In genomic region chr11:79881812-79882211, GRCm38 (mm10) we compare ENCODE assay signal across 25 mouse cellular contexts.
A peak's percentile ranks its signal among the peaks of the same experiment; 100 is the strongest.
DNase-seq lines count a peak whose midpoint lies in the region; ATAC-seq lines count a peak whose summit lies in the region.
"Had no signal": no experiment of that assay in that cellular context is flagged by ENCODE, and none has a peak within 500 bp of the region (broad histone marks: within the 10 kb centered on the region; RNA-seq: fewer than 3 reads in every experiment).

No protein-coding gene starts in this region.

- H3K9me3 ChIP-seq in kidney, embryonic 14.5 days (ENCODE audit: control insufficient read depth, low read length) = no peaks in the 10 kb centered on the region
- no peaks in the 10 kb centered on the region for H3K9me3 ChIP-seq in lung, embryonic 16.5 days (ENCODE audit: control insufficient read depth, low read length)
- H3K9me3 ChIP-seq: embryonic facial prominence, embryonic 12.5 days; embryonic facial prominence, embryonic 15.5 days; G1E; hindbrain, embryonic 12.5 days had no signal

- WGBS in kidney, embryonic 14.5 days = 41% methylated on average over 4 of the region's 4 CpGs
- WGBS in lung, embryonic 16.5 days = 31% methylated on average over 4 of the region's 4 CpGs

- H3K4me1 ChIP-seq in kidney, embryonic 14.5 days (ENCODE audit: control insufficient read depth, insufficient read depth, low read length) = peaks cover 12% of the 10 kb centered on the region; the same call in 1 of the 2 replicates
- H3K4me1 ChIP-seq in lung, embryonic 16.5 days (replicated peaks; ENCODE audit: control insufficient read depth, insufficient read depth, low read length) = peaks cover 11% of the 10 kb centered on the region
- H3K4me1 ChIP-seq: embryonic facial prominence, embryonic 12.5 days; embryonic facial prominence, embryonic 15.5 days; hindbrain, embryonic 12.5 days had no signal

- no peaks in the 10 kb centered on the region for H3K27me3 ChIP-seq in kidney, embryonic 14.5 days (ENCODE audit: control insufficient read depth, insufficient read depth, low read length)
- H3K27me3 ChIP-seq in lung, embryonic 16.5 days (ENCODE audit: control insufficient read depth, insufficient read depth, low read depth, low read length) = no peaks in the 10 kb centered on the region
- H3K27me3 ChIP-seq: CH12.LX; embryonic facial prominence, embryonic 12.5 days; embryonic facial prominence, embryonic 15.5 days; hindbrain, embryonic 12.5 days; Patski had no signal

- no peak overlapping the region for H3K27ac ChIP-seq in kidney, embryonic 14.5 days (ENCODE audit: low read depth, low read length)
- H3K27ac ChIP-seq in lung, embryonic 16.5 days (ENCODE audit: low read length) = no peak overlapping the region
- H3K27ac ChIP-seq: embryonic facial prominence, embryonic 12.5 days; embryonic facial prominence, embryonic 15.5 days; gastrocnemius, adult 2 months; hindbrain, embryonic 12.5 days had no signal

- no peak overlapping the region for H3K9ac ChIP-seq in kidney, embryonic 14.5 days (ENCODE audit: low read depth, low read length)
- H3K9ac ChIP-seq in lung, embryonic 16.5 days (ENCODE audit: low read length) = no peak overlapping the region
- H3K9ac ChIP-seq: embryonic facial prominence, embryonic 12.5 days; embryonic facial prominence, embryonic 15.5 days; forebrain, postnatal 0 days; hindbrain, embryonic 12.5 days had no signal

- no peaks in the 10 kb centered on the region for H3K36me3 ChIP-seq in kidney, embryonic 14.5 days (ENCODE audit: control insufficient read depth, insufficient read depth, low read length)
- no peaks in the 10 kb centered on the region for H3K36me3 ChIP-seq in lung, embryonic 16.5 days (ENCODE audit: control insufficient read depth, insufficient read depth, low read length)
- H3K36me3 ChIP-seq: embryonic facial prominence, embryonic 12.5 days; embryonic facial prominence, embryonic 15.5 days; G1E; hindbrain, embryonic 12.5 days had no signal

- peak; percentile 49; the same call in 1 of the 2 replicates for ATAC-seq in kidney, embryonic 14.5 days (ENCODE audit: low FRiP score, low TSS enrichment)
- ATAC-seq in lung, embryonic 16.5 days (ENCODE audit: low read depth) = peak; percentile 20; the same call in 1 of the 2 replicates
- ATAC-seq: forebrain, embryonic 14.5 days; forebrain, postnatal 0 days; Patski had no signal

- H3K4me3 ChIP-seq in kidney, embryonic 14.5 days (ENCODE audit: low read length) = no peak overlapping the region
- H3K4me3 ChIP-seq in lung, embryonic 16.5 days (ENCODE audit: low read length) = no peak overlapping the region
- H3K4me3 ChIP-seq: embryonic facial prominence, embryonic 12.5 days; embryonic facial prominence, embryonic 15.5 days; gastrocnemius, adult 2 months; hindbrain, embryonic 12.5 days had no signal

- H3K4me2 ChIP-seq in kidney, embryonic 14.5 days (replicated peaks; ENCODE audit: low read depth, low read length) = no peak overlapping the region
- H3K4me2 ChIP-seq in lung, embryonic 16.5 days (ENCODE audit: low read depth, low read length) = no peak overlapping the region
- H3K4me2 ChIP-seq: embryonic facial prominence, embryonic 12.5 days; embryonic facial prominence, embryonic 15.5 days; heart, embryonic 11.5 days; hindbrain, embryonic 12.5 days had no signal

- no peak for DNase-seq in kidney, adult 11 months
- peak; percentile 54 for DNase-seq in kidney, postnatal 10 days
- no peak for DNase-seq in kidney, adult 8-10 months
- no peak for DNase-seq in lung, postnatal 14 days
- DNase-seq in adrenal gland, postnatal 14 days = no peak
- DNase-seq: adrenal gland, postnatal 10 days; B cell, adult 2 months; cerebellum, adult 11 months; cerebellum, adult 2 months; cerebellum, adult 9-11 months; cerebellum, postnatal 25 days; forebrain, postnatal 0 days; gastrocnemius, adult 2 months; gastrocnemius, postnatal 14 days; heart, adult 11 months had no signal
